Mouse (Mus musculus) G1E (cell line): ENCODE results near the gene Drg1.

Experiments used
- CTCF ChIP-seq: IDR thresholded peaks from 2 replicates; pipeline ENCODE4 v1.5.1; 2012; ENCODE audit warnings: low read depth, low read length, inconsistent platforms, mixed read lengths
- GATA1 ChIP-seq: IDR thresholded peaks from 2 replicates; pipeline ENCODE4 v1.6.1; 2012; ENCODE audit warnings: borderline replicate concordance, low read length, inconsistent platforms, mixed read lengths

GRCm38 (mm10) chr11:3307875-3308274 is 41.7 kb upstream of the Drg1 start:
- TF ChIP-seq CTCF (no peak), GATA1 (no peak)
